Mouse (Mus musculus) embryo, embryonic 10.5 days (tissue): ENCODE results near the gene Cyp4a12a.
A peak's percentile ranks its signal among the peaks of the same experiment; 100 is the strongest.
"Not testable (repeated sequence)": the region's sequence is repeated elsewhere in the genome, so short reads cannot be mapped to it uniquely, and the experiment has no call there.

Experiments
- DNase-seq: peaks from one replicate; pipeline ENCODE4 v3.0.0-alpha.2; 2015; ENCODE audit warnings: low spot score

The Cyp4a12a gene

GRCm38 (mm10) chr4:115298746-115299145 is at the start of gene Cyp4a12a:
TSS of gene Cyp4a12a (plus strand) at chr4:115299046.
- DNase-seq: not testable (repeated sequence)

- not testable (repeated sequence) for DNase-seq
These were observed 33.9 kb upstream of the Cyp4a12a start for GRCm38 (mm10) chr4:115264687-115265569.

GRCm38 (mm10) chr4:115278215-115278982 is 20.4 kb upstream of the Cyp4a12a start:
- DNase-seq: not testable (repeated sequence)

GRCm38 (mm10) chr4:115280342-115280741 is 18.5 kb upstream of the Cyp4a12a start:
- peak; percentile 5 for DNase-seq

GRCm38 (mm10) chr4:115280779-115281178 is 18.1 kb upstream of the Cyp4a12a start:
- DNase-seq: peak; percentile 8

GRCm38 (mm10) chr4:115281231-115281767 is 17.5 kb upstream of the Cyp4a12a start:
- DNase-seq: peak; percentile 59

- DNase-seq: not testable (repeated sequence)
These were observed 26.9 kb downstream of the Cyp4a12a start for GRCm38 (mm10) chr4:115325722-115326121.

GRCm38 (mm10) chr4:115365624-115366023 is 66.8 kb downstream of the Cyp4a12a start:
- not testable (repeated sequence) for DNase-seq

- not testable (repeated sequence) for DNase-seq
These were observed 69.2 kb downstream of the Cyp4a12a start for GRCm38 (mm10) chr4:115368067-115368466.
